Mouse (Mus musculus) embryonic facial prominence, embryonic 11.5 days (tissue): ENCODE results near the gene Il1r2. TPM values are rescaled to one million over a fixed set of nuclear protein-coding genes. Genes with fewer than 3 reads are reported as not detected.
A peak's percentile ranks its signal among the peaks of the same experiment; 100 is the strongest.

ENCODE experiments used
- ATAC-seq: fragments of 200-750 bp; cut with Nextera tagmentation; replicated peaks from 2 replicates; pipeline ENCODE4 v1.8.0; 2017; ENCODE audit warnings: low read depth; ENCODE audit not compliant: insufficient number of reproducible peaks, low FRiP score, low TSS enrichment
- DNase-seq: peaks from one replicate; pipeline ENCODE4 v3.0.0-alpha.2; 2015; ENCODE audit warnings: low spot score
- H3K27ac ChIP-seq: fragments of 300-500 bp; sonication (generic); replicated peaks from 2 replicates; pipeline ENCODE4 v1.5.1; 2014; ENCODE audit warnings: mild to moderate bottlenecking, low read depth, low read length, control low read depth
- H3K27me3 ChIP-seq: fragments of 300-500 bp; sonication (generic); 2 replicates; pipeline ENCODE4 v1.6.1; 2014; ENCODE audit warnings: mild to moderate bottlenecking, low read length, moderate library complexity, mixed read lengths; ENCODE audit not compliant: control insufficient read depth, insufficient read depth
- H3K36me3 ChIP-seq: fragments of 300-500 bp; sonication (generic); replicated peaks from 2 replicates; pipeline ENCODE4 v1.6.1; 2014; ENCODE audit warnings: low read depth, mild to moderate bottlenecking, low read length, moderate library complexity, mixed read lengths; ENCODE audit not compliant: control insufficient read depth, insufficient read depth
- H3K4me1 ChIP-seq: fragments of 300-500 bp; sonication (generic); 2 replicates; pipeline ENCODE4 v1.6.1; 2014; ENCODE audit warnings: low read length, mixed read lengths; ENCODE audit not compliant: control insufficient read depth, insufficient read depth
- H3K4me2 ChIP-seq: fragments of 300-500 bp; sonication (generic); 2 replicates; pipeline ENCODE4 v1.6.1; 2014; ENCODE audit warnings: low read depth, mild to moderate bottlenecking, control low read depth, low read length, moderate library complexity
- H3K4me3 ChIP-seq: fragments of 300-500 bp; sonication (generic); 2 replicates; pipeline ENCODE4 v1.5.1; 2014; ENCODE audit warnings: low read depth, low read length, control low read depth
- H3K9ac ChIP-seq: fragments of 300-500 bp; sonication (generic); replicated peaks from 2 replicates; pipeline ENCODE4 v1.6.1; 2014; ENCODE audit warnings: mild to moderate bottlenecking, control low read depth, low read length
- H3K9me3 ChIP-seq: fragments of 300-500 bp; sonication (generic); replicated peaks from 2 replicates; pipeline ENCODE4 v1.6.1; 2016; ENCODE audit warnings: mild to moderate bottlenecking, low read length, inconsistent platforms, mixed read lengths; ENCODE audit not compliant: control insufficient read depth
- WGBS: fragments of 180-500 bp; shearing (Covaris S2); extraction: QIAGEN DNeasy Blood & Tissue Kit; methylation state at CpG from one replicate; pipeline ENCODE4 v1.1.7; 2014; 5-methylcytosine and 5-hydroxymethylcytosine counted together
- polyA plus RNA-seq: library from polyadenylated mRNA; unstranded; fragments of >200 nt; fragmentation: Nextera tagmentation; extraction: Ambion mirVana; gene quantifications from 2 replicates; pipeline ENCODE4 v1.2.1, GENCODE M21; 2014

The Il1r2 gene
- polyA plus RNA-seq, 1 experiment from 2014 or later = 0.67 TPM

DNA sequence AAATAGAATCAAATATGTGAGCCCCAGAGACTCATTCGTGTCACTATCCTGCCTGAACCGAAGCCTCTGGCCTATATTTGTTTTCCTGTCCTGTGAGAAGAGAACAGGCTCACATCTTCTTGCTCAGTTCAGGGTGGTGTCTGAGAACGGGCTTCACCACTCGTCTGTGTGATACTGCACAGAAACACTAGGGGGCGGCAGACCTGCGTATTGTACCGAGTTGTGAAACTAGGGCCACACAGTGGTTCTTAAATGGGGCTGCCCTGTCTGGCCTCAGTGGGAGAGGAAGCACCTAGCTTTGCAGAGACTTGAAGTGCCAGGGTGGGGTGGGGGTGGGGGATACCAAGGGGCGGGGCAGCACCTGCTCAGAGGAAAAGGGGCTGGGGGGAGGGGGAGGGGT lies 42.5 kb downstream of the Il1r2 start:
- peak; percentile 91 for DNase-seq
- no peak overlapping the region for H3K4me3 ChIP-seq
- H3K27ac ChIP-seq = no peak overlapping the region
- 0 out of 2 replicates have a peak, but pooled peaks have one; percentile 67 for ATAC-seq
- no peaks in the 10 kb centered on the region for H3K36me3 ChIP-seq
- no peak overlapping the region for H3K4me2 ChIP-seq
- H3K4me1 ChIP-seq = no peaks in the 10 kb centered on the region
- H3K9ac ChIP-seq = no peak overlapping the region
- no peaks in the 10 kb centered on the region for H3K27me3 ChIP-seq
- H3K9me3 ChIP-seq = no peaks in the 10 kb centered on the region
- WGBS = 4% methylated on average over 8 of the region's 8 CpGs

- no peak for ATAC-seq
- Histone ChIP-seq H3K9me3 (no peaks in the 10 kb centered on the region), H3K4me2 (no peak overlapping the region), H3K4me1 (no peaks in the 10 kb centered on the region), H3K4me3 (no peak overlapping the region), H3K36me3 (no peaks in the 10 kb centered on the region), H3K9ac (no peak overlapping the region), H3K27me3 (no peaks in the 10 kb centered on the region), H3K27ac (no peak overlapping the region)
- WGBS = 26% methylated on average over 9 of the region's 10 CpGs
- DNase-seq = peak; percentile 74
These were observed 43.7 kb downstream of the Il1r2 start for GRCm38 (mm10) chr1:40117565-40117964.

GRCm38 (mm10) chr1:40124237-40124636 lies 50.4 kb downstream of the Il1r2 start:
- Histone ChIP-seq H3K9me3 (no peaks in the 10 kb centered on the region), H3K27me3 (no peaks in the 10 kb centered on the region), H3K4me2 (no peak overlapping the region), H3K9ac (no peak overlapping the region), H3K4me1 (no peaks in the 10 kb centered on the region), H3K4me3 (no peak overlapping the region), H3K27ac (no peak overlapping the region), H3K36me3 (no peaks in the 10 kb centered on the region)
- ATAC-seq (no peak), DNase-seq (no peak)
- 73% methylated on average over 4 of the region's 4 CpGs for WGBS

GRCm38 (mm10) chr1:40128481-40128880 lies 54.6 kb downstream of the Il1r2 start:
- Histone ChIP-seq H3K9ac (no peak overlapping the region), H3K9me3 (no peaks in the 10 kb centered on the region), H3K4me3 (no peak overlapping the region), H3K36me3 (no peaks in the 10 kb centered on the region), H3K27ac (no peak overlapping the region), H3K27me3 (no peaks in the 10 kb centered on the region), H3K4me2 (no peak overlapping the region), H3K4me1 (no peaks in the 10 kb centered on the region)
- WGBS = 79% methylated on average over 4 of the region's 4 CpGs
- no peak for DNase-seq
- ATAC-seq = no peak

GRCm38 (mm10) chr1:40129321-40129720 lies 55.4 kb downstream of the Il1r2 start:
- H3K4me2 ChIP-seq = no peak overlapping the region
- no peak overlapping the region for H3K9ac ChIP-seq
- ATAC-seq (no peak), DNase-seq (no peak)
- no peaks in the 10 kb centered on the region for H3K9me3 ChIP-seq
- no peaks in the 10 kb centered on the region for H3K27me3 ChIP-seq
- no peak overlapping the region for H3K27ac ChIP-seq
- H3K4me3 ChIP-seq = no peak overlapping the region
- H3K36me3 ChIP-seq = no peaks in the 10 kb centered on the region
- WGBS = 57% methylated on average over 2 of the region's 2 CpGs
- H3K4me1 ChIP-seq = no peaks in the 10 kb centered on the region

DNA sequence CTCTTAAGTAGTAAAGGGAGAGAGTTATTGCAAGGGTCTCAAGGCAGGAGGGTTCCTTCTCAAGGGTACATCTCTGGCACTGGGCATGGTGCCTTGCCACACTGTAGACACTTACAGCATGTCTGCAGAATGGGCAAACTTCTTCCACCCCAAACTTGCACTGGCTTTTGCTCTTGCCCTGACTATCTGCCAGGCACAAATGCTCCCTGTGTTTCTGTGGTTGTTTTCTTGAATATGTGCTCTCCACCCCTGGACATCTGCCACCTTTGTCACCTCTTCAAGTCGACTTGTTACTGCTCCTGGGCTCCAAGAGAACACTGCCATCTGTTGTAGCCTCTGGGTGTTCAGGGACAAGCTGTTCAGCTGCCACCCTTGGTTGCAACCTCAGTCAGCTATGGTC lies 57.8 kb downstream of the Il1r2 start:
- ATAC-seq (no peak), DNase-seq (no peak)
- no peak overlapping the region for H3K4me3 ChIP-seq
- 37% methylated on average over 1 of the region's 1 CpGs for WGBS
- H3K9ac ChIP-seq = no peak overlapping the region
- H3K27me3 ChIP-seq = no peaks in the 10 kb centered on the region
- H3K27ac ChIP-seq = no peak overlapping the region
- no peak overlapping the region for H3K4me2 ChIP-seq
- no peaks in the 10 kb centered on the region for H3K4me1 ChIP-seq
- H3K9me3 ChIP-seq = no peaks in the 10 kb centered on the region
- H3K36me3 ChIP-seq = no peaks in the 10 kb centered on the region

DNA sequence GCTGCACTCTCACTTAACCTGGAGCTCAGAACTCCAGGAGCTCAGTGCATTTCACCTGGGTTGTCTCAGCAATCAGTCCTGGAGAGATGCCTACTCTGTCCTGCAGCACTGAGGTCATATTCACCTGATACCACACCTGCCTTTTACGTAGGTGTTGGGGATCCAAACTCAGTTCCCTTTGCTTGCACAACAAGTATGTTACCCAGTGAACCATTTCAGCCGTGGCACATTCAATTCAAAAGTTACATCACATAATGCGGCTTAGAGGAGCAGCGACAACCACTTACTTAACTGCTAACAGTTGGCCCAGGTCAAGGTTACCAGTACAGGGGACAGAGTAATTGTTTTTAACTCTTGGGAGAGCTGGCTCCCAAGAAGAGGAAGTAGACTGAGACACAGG lies 58.8 kb downstream of the Il1r2 start:
- Histone ChIP-seq H3K9ac (no peak overlapping the region), H3K4me3 (no peak overlapping the region)
- no peak for DNase-seq

GRCm38 (mm10) chr1:40133567-40133966 lies 59.7 kb downstream of the Il1r2 start:
- Histone ChIP-seq H3K27me3 (no peaks in the 10 kb centered on the region), H3K4me3 (no peak overlapping the region), H3K4me2 (no peak overlapping the region), H3K27ac (no peak overlapping the region), H3K4me1 (no peaks in the 10 kb centered on the region), H3K9me3 (no peaks in the 10 kb centered on the region), H3K36me3 (no peaks in the 10 kb centered on the region), H3K9ac (no peak overlapping the region)
- WGBS = 77% methylated on average over 3 of the region's 3 CpGs
- ATAC-seq = no peak
- no peak for DNase-seq

More for the DNA sequence above, 58.8 kb downstream of the Il1r2 start:
- no peak for ATAC-seq
- Histone ChIP-seq H3K27me3 (no peaks in the 10 kb centered on the region), H3K36me3 (no peaks in the 10 kb centered on the region), H3K9me3 (no peaks in the 10 kb centered on the region), H3K4me1 (no peaks in the 10 kb centered on the region), H3K27ac (no peak overlapping the region), H3K4me2 (no peak overlapping the region)
- WGBS = 87% methylated on average over 4 of the region's 4 CpGs
